Mouse (Mus musculus) brain, embryonic 18.5 days (tissue): ENCODE measurements at regions not wholly inside any gene's neighbourhood (a gene's known extent, or its start where the extent isn't known, plus 50 kb on each side); places are given as distances from the start of the nearest gene placed in this dataset.
A peak's percentile ranks its signal among the peaks of the same experiment; 100 is the strongest.

Source experiments
- DNase-seq: peaks from one replicate; pipeline ENCODE4 v3.0.0-alpha.2; 2012; ENCODE audit warnings: low read depth, low spot score

GRCm38 (mm10) chr14:81254343-81254838 is 1270.5 kb downstream of the Olfm4 start:
- no peak for DNase-seq

- DNase-seq = no peak
Measured at GRCm38 (mm10) chr14:81255423-81255822, 1271.5 kb downstream of the Olfm4 start.

DNA sequence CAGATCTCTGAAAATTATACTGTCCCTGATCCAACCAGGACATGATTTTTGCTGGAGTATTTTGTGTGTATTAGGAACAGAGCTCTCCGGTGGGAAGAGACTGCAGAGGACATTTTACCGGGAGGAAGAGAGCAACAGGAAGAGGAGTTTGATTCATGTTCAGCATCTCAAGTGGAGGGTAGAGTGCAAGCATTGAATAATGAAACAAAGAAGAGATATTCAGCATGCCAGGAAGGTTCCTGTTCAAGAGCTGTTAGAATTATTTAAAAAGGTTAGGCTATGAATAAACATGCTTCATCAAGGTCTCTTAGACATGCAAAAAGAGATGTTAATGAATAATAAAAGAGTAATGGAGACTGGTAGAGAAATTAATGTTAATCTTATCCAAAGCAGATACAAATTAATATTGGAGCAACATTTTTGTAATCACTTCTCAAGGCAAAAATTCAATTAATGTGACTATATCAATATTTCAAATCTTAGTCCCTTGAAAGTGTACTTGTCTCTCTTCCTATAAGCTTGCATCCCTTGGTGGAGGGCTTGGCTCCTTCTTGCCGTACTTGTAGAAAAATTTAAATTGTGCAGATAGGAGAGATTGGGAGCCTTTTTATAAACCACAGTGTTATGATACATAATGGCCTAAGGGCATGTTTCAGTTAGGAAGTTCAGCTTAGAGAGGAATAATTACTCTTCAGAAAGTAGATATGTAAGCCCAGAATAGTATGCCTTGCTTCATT is 1283.9 kb downstream of the Olfm4 start:
- no peak for DNase-seq

GRCm38 (mm10) chr14:81287489-81288025 is 1303.7 kb downstream of the Olfm4 start:
- peak; percentile 55 for DNase-seq

DNA sequence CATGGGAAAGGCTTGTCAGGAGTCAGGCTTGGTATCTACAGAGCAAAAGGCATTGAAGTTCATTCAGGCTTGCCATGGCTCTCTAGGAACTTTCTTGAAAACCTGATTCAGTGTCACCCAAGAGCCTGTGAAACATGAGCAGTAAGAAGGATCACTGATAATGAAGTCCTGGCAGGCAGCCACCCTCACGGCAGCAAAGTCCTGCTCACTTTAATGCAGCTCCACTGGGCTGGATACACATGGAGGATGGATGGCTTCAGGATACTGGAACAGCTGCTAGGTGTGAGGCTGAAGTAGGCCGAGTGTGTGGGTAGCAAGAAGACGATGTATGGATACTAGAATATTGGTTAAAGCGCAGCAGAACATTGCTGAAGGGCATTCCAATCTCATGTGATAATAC is 1323.3 kb downstream of the Olfm4 start:
- DNase-seq = no peak

GRCm38 (mm10) chr14:81341058-81341457 is 1357.2 kb downstream of the Olfm4 start:
- DNase-seq = no peak

- DNase-seq = no peak
Measured at GRCm38 (mm10) chr14:81387566-81387965, 1403.7 kb downstream of the Olfm4 start.
